Comparison of ENCODE assay signal across 22 mouse cellular contexts in the genomic region with DNA sequence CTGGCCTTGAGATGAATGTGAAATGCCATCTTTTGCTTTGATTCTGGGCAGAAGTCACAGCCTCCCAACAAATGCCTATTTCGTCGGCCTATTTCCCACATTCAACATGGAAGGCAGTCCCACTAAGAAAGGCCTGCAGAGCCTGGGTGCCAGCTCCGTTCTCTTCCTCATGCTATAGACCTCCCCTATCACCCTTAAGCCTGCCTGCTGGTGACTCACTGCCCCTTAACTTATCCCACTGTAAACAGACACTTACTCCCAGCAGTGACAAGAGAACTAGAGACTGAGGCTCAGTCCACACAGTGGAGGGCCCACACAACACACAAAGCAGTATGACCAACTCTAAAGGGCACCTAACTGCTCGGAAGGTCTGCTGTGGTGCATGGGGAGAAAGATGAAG. TPM values are rescaled to one million over a fixed set of nuclear protein-coding genes. Genes with fewer than 3 reads are reported as not detected.
DNase-seq lines count a peak whose midpoint lies in the region; ATAC-seq and TF ChIP-seq lines count a peak whose summit lies in the region.
"Had no signal": no experiment of that assay in that cellular context is flagged by ENCODE, and none has a peak within 500 bp of the region (broad histone marks: within the 10 kb centered on the region; RNA-seq: fewer than 3 reads in every experiment).

No protein-coding gene starts in this region.

- peak overlapping the region; percentile 71 for H3K27ac ChIP-seq in heart, postnatal 0 days (ENCODE audit: low read depth)
- H3K27ac ChIP-seq in kidney, embryonic 15.5 days = 0 out of 2 replicates have a peak overlapping the region, but pooled peaks have one; percentile 66
- peak overlapping the region; percentile 86 for H3K27ac ChIP-seq in brown adipose tissue, adult 24 weeks (replicated peaks; ENCODE audit: low read depth, low read length)
- H3K27ac ChIP-seq: forebrain, embryonic 10.5 days; midbrain, embryonic 10.5 days had no signal

- no peak overlapping the region for H3K4me3 ChIP-seq in heart, postnatal 0 days (ENCODE audit: low read depth, low read length)
- no peak overlapping the region for H3K4me3 ChIP-seq in kidney, embryonic 15.5 days (replicated peaks)
- no peak overlapping the region for H3K4me3 ChIP-seq in brown adipose tissue, adult 24 weeks (ENCODE audit: insufficient read depth, low read depth, low read length)
- H3K4me3 ChIP-seq: forebrain, embryonic 10.5 days; midbrain, embryonic 10.5 days had no signal

- ATAC-seq in heart, postnatal 0 days (ENCODE audit: insufficient read depth, low read depth) = no peak
- no peak for ATAC-seq in kidney, embryonic 15.5 days (replicated peaks; ENCODE audit: low FRiP score)
- ATAC-seq: forebrain, embryonic 16.5 days; hindbrain, embryonic 16.5 days had no signal

- no peak overlapping the region for H3K9ac ChIP-seq in heart, postnatal 0 days (replicated peaks; ENCODE audit: low read depth, low read length)
- no peak overlapping the region for H3K9ac ChIP-seq in kidney, embryonic 15.5 days

- TF ChIP-seq CTCF in heart, postnatal 0 days (IDR thresholded peaks at IDR 0.05; ENCODE audit: low read depth) = no peak

- no peak for TF ChIP-seq EP300 in heart, postnatal 0 days (IDR thresholded peaks at IDR 0.05; ENCODE audit: low read depth)

- no peaks in the 10 kb centered on the region for H3K27me3 ChIP-seq in heart, postnatal 0 days (ENCODE audit: control insufficient read depth, insufficient read depth, low read length)
- H3K27me3 ChIP-seq in kidney, embryonic 15.5 days = no peaks in the 10 kb centered on the region

- DNase-seq in heart, postnatal 0 days (ENCODE audit: low spot score) = no peak
- no peak for DNase-seq in heart, postnatal 4 days
- no peak for DNase-seq in kidney, adult 8-10 months
- DNase-seq in 416B (ENCODE audit: low read depth) = peak; percentile 11
- DNase-seq in thymus, postnatal 36 days = no peak
- DNase-seq: adrenal gland, adult 8-10 months; cerebellum, adult 18-20 months; cerebellum, postnatal 14 days; layer of hippocampus, postnatal 36 days; lung, postnatal 10 days had no signal

- no peaks in the 10 kb centered on the region for H3K9me3 ChIP-seq in heart, postnatal 0 days (replicated peaks; ENCODE audit: control insufficient read depth, low read length)
- H3K9me3 ChIP-seq in kidney, embryonic 15.5 days (replicated peaks) = no peaks in the 10 kb centered on the region
- H3K9me3 ChIP-seq: forebrain, embryonic 10.5 days; midbrain, embryonic 10.5 days had no signal

- H3K36me3 ChIP-seq in heart, postnatal 0 days (replicated peaks; ENCODE audit: control insufficient read depth, insufficient read depth, low read length) = peaks cover 32% of the 10 kb centered on the region
- peaks cover 41% of the 10 kb centered on the region for H3K36me3 ChIP-seq in kidney, embryonic 15.5 days

- H3K4me2 ChIP-seq in heart, postnatal 0 days (ENCODE audit: low read depth, low read length) = no peak overlapping the region
- H3K4me2 ChIP-seq in kidney, embryonic 15.5 days = no peak overlapping the region
- H3K4me2 ChIP-seq: heart, embryonic 11.5 days had no signal

- WGBS in heart, postnatal 0 days = 84% methylated on average over 4 of the region's 4 CpGs
- 77% methylated on average over 4 of the region's 4 CpGs for WGBS in kidney, embryonic 15.5 days

- H3K4me1 ChIP-seq in heart, postnatal 0 days (ENCODE audit: control insufficient read depth, insufficient read depth) = peaks cover 48% of the 10 kb centered on the region
- peaks cover 45% of the 10 kb centered on the region for H3K4me1 ChIP-seq in kidney, embryonic 15.5 days
- H3K4me1 ChIP-seq in brown adipose tissue, adult 24 weeks (ENCODE audit: control insufficient read depth, insufficient read depth, insufficient read length, low read length) = peaks cover 61% of the 10 kb centered on the region

RNA-seq across cellular contexts. Expression of a gene that starts 10.9 kb away (rescaled TPM):
- total RNA-seq in heart, postnatal 0 days (2014; rRNA removed; ENCODE audit: low replicate concordance) = 49.7 and 66.9 TPM in 2 replicates
- polyA plus RNA-seq in heart, postnatal 0 days (2015; fragmentation: Nextera tagmentation; extraction: Ambion mirVana) = 15.5 and 16.5 TPM in 2 replicates
- 10 to 100 TPM; 54.9 to 61.1 TPM for total RNA-seq in heart, postnatal 4 days (2021)
- polyA plus RNA-seq in kidney, embryonic 15.5 days (2015; fragmentation: Nextera tagmentation; extraction: Ambion mirVana) = 25.7 and 28.9 TPM in 2 replicates
- 18.4 and 27.2 TPM in 2 replicates for polyA plus RNA-seq in brown adipose tissue, adult 24 weeks (2012; ENCODE audit: insufficient read depth, insufficient read length, missing spikeins)

RNA-seq across cellular contexts. Expression of a gene that starts 20.1 kb away (rescaled TPM):
- total RNA-seq in heart, postnatal 0 days (2014; rRNA removed; ENCODE audit: low replicate concordance) = 0.04 TPM in 1 of 2 replicates, not detected in the other
- 0.11 and 0.19 TPM in 2 replicates for polyA plus RNA-seq in heart, postnatal 0 days (2015; fragmentation: Nextera tagmentation; extraction: Ambion mirVana)
- under 1 TPM; 0.09 to 0.31 TPM for total RNA-seq in heart, postnatal 4 days (2021)
- 0.09 and 0.12 TPM in 2 replicates for polyA plus RNA-seq in kidney, embryonic 15.5 days (2015; fragmentation: Nextera tagmentation; extraction: Ambion mirVana)
- not detected in 2 replicates for polyA plus RNA-seq in brown adipose tissue, adult 24 weeks (2012; ENCODE audit: insufficient read depth, insufficient read length, missing spikeins)
- total RNA-seq: MEL; neutrophil, adult 5-6 weeks had no signal
- polyA plus RNA-seq: C2C12; heart, embryonic 11.5 days; limb, embryonic 11.5 days; liver, embryonic 16.5 days had no signal
